Mouse (Mus musculus): ENCODE data around the gene Lclat1. TPM values are rescaled to one million over a fixed set of nuclear protein-coding genes. Genes with fewer than 3 reads are reported as not detected.
"Not testable (repeated sequence)": the region's sequence is repeated elsewhere in the genome, so short reads cannot be mapped to it uniquely, and the experiment has no call there.

The Lclat1 gene
- polyA plus RNA-seq, 1 experiment = not detected

- Histone ChIP-seq H3K4me3 (replicated peaks) (no peak overlapping the region), H3K4me1 (ENCODE audit: control insufficient read depth) (peaks cover 8% of the 10 kb centered on the region), H3K36me3 (ENCODE audit: control insufficient read depth) (no peaks in the 10 kb centered on the region), H3K27me3 (ENCODE audit: control insufficient read depth) (no peaks in the 10 kb centered on the region), H3K9me3 (ENCODE audit: control insufficient read depth, low read length) (no peaks in the 10 kb centered on the region)
- no peak for TF ChIP-seq GATA1 (IDR thresholded peaks at IDR 0.05; ENCODE audit: low read length)
- no peak for TF ChIP-seq TAL1 (IDR thresholded peaks at IDR 0.05; ENCODE audit: low read length)
Measured at GRCm38 (mm10) chr17:73145426-73145825, 37.6 kb downstream of the Lclat1 start.

DNA sequence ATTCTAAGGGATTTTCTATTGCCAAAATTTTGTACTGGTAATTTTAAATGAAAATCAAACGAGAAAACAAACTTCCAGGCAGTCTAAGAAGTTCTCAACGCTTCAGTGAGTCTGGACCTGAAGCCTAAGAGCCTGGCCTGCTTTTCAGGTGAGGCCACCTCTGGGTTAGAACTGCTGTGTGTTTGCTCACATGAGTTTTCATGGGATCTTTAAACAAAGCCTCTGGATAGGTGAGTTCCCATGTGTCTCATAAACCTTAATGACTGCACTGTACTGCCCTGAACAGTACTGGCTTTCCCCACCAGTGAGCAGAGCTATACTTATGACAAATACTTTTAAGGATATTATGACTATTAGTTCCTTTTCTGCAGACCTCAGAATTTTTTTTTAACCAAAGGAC is 40.8 kb downstream of the Lclat1 start:
- TF ChIP-seq GATA1 (IDR thresholded peaks at IDR 0.05; ENCODE audit: low read length) = no peak
- TF ChIP-seq TAL1 (IDR thresholded peaks at IDR 0.05; ENCODE audit: low read length) = no peak
- Histone ChIP-seq H3K9me3 (ENCODE audit: control insufficient read depth, low read length) (no peaks in the 10 kb centered on the region), H3K27me3 (ENCODE audit: control insufficient read depth) (no peaks in the 10 kb centered on the region), H3K36me3 (ENCODE audit: control insufficient read depth) (no peaks in the 10 kb centered on the region), H3K4me3 (replicated peaks) (no peak overlapping the region), H3K4me1 (ENCODE audit: control insufficient read depth) (no peaks in the 10 kb centered on the region)

GRCm38 (mm10) chr17:73152790-73153525 is 45.2 kb downstream of the Lclat1 start:
- not testable (repeated sequence) for H3K36me3 ChIP-seq (ENCODE audit: control insufficient read depth); H3K4me1 ChIP-seq (ENCODE audit: control insufficient read depth); H3K9me3 ChIP-seq (ENCODE audit: control insufficient read depth, low read length); H3K27me3 ChIP-seq (ENCODE audit: control insufficient read depth); H3K4me3 ChIP-seq (replicated peaks)

DNA sequence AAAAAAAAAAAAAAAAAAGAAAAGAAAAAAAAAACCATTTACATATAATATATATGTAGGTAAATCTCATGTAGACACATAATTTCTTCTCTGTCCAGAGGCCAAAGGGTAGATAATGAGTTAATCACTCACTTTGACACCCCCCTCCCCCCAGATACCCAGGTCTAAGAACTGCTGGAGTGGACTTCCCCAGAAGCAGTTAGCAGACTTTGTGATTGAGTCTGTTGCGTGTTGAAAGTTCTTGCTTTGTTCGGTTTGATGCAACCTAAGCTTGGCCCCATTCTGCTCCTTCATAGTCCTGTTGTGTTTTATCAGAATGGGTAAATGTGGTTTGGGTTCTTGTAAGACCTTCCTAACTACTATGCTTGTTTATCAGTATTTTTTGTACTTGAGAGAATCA is 45.9 kb downstream of the Lclat1 start:
- H3K4me1 ChIP-seq (ENCODE audit: control insufficient read depth) = no peaks in the 10 kb centered on the region
- no peaks in the 10 kb centered on the region for H3K9me3 ChIP-seq (ENCODE audit: control insufficient read depth, low read length)
- TF ChIP-seq TAL1 (IDR thresholded peaks at IDR 0.05; ENCODE audit: low read length) (no peak), GATA1 (IDR thresholded peaks at IDR 0.05; ENCODE audit: low read length) (no peak)
- no peak overlapping the region for H3K4me3 ChIP-seq (replicated peaks)
- no peaks in the 10 kb centered on the region for H3K27me3 ChIP-seq (ENCODE audit: control insufficient read depth)
- H3K36me3 ChIP-seq (ENCODE audit: control insufficient read depth) = no peaks in the 10 kb centered on the region

GRCm38 (mm10) chr17:73156606-73157005 is 48.8 kb downstream of the Lclat1 start:
- Histone ChIP-seq H3K27me3 (ENCODE audit: control insufficient read depth) (no peaks in the 10 kb centered on the region), H3K4me3 (replicated peaks) (no peak overlapping the region), H3K4me1 (ENCODE audit: control insufficient read depth) (no peaks in the 10 kb centered on the region), H3K36me3 (ENCODE audit: control insufficient read depth) (no peaks in the 10 kb centered on the region), H3K9me3 (ENCODE audit: control insufficient read depth, low read length) (no peaks in the 10 kb centered on the region)
- TF ChIP-seq TAL1 (IDR thresholded peaks at IDR 0.05; ENCODE audit: low read length) (no peak), GATA1 (IDR thresholded peaks at IDR 0.05; ENCODE audit: low read length) (no peak)

GRCm38 (mm10) chr17:73161795-73162194 is 54.0 kb downstream of the Lclat1 start:
- H3K4me1 ChIP-seq (ENCODE audit: control insufficient read depth) = peaks cover 8% of the 10 kb centered on the region
- TF ChIP-seq TAL1 (IDR thresholded peaks at IDR 0.05; ENCODE audit: low read length) = no peak
- TF ChIP-seq GATA1 (IDR thresholded peaks at IDR 0.05; ENCODE audit: low read length) = no peak
- no peaks in the 10 kb centered on the region for H3K27me3 ChIP-seq (ENCODE audit: control insufficient read depth)
- no peak overlapping the region for H3K4me3 ChIP-seq (replicated peaks)
- H3K36me3 ChIP-seq (ENCODE audit: control insufficient read depth) = no peaks in the 10 kb centered on the region
- no peaks in the 10 kb centered on the region for H3K9me3 ChIP-seq (ENCODE audit: control insufficient read depth, low read length)

DNA sequence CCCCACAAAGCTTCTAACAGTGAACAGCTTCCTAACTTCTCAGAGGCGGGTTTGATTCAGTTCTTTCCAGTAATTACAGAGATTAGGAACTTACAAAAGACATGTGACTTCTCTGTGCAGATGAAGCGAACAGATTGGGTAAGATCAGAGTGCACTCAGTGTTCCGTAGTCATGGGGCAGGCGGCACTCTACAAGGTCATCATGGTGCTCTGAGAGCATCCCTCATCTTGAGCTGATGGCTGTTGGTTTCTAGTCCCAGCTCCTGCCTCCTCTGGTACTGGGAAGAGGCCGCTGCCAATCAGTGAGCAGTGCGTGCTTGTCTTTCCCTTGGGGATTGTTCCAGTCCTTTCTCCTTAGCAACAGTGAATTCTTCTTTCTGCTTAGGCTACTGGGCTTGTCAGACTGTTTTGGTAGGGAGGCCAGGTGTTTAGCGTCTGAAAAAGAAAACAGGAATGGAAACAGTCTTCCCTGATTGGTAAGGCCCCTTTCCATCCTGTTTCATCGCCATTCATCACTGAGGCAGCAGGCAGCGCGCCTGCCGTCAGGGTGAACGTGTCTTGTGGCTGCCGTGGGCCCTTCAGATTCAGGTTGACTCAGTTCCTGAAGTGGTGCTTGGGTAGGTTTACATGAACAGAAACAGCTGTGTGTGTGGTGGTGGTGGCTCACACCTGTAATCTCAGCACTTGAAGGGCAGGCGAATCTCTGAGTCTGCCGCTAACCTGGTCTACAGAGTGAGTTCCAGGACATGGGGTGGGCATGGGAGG is 54.8 kb downstream of the Lclat1 start:
- peaks cover 8% of the 10 kb centered on the region for H3K4me1 ChIP-seq (ENCODE audit: control insufficient read depth)
- no peaks in the 10 kb centered on the region for H3K27me3 ChIP-seq (ENCODE audit: control insufficient read depth)
- no peak for TF ChIP-seq GATA1 (IDR thresholded peaks at IDR 0.05; ENCODE audit: low read length)
- TF ChIP-seq TAL1 (IDR thresholded peaks at IDR 0.05; ENCODE audit: low read length) = no peak
- no peaks in the 10 kb centered on the region for H3K36me3 ChIP-seq (ENCODE audit: control insufficient read depth)
- no peak overlapping the region for H3K4me3 ChIP-seq (replicated peaks)
- no peaks in the 10 kb centered on the region for H3K9me3 ChIP-seq (ENCODE audit: control insufficient read depth, low read length)

GRCm38 (mm10) chr17:73163597-73163996 is 55.8 kb downstream of the Lclat1 start:
- peaks cover 8% of the 10 kb centered on the region for H3K4me1 ChIP-seq (ENCODE audit: control insufficient read depth)
- no peaks in the 10 kb centered on the region for H3K36me3 ChIP-seq (ENCODE audit: control insufficient read depth)
- H3K9me3 ChIP-seq (ENCODE audit: control insufficient read depth, low read length) = no peaks in the 10 kb centered on the region
- no peak for TF ChIP-seq TAL1 (IDR thresholded peaks at IDR 0.05; ENCODE audit: low read length)
- TF ChIP-seq GATA1 (IDR thresholded peaks at IDR 0.05; ENCODE audit: low read length) = no peak
- H3K27me3 ChIP-seq (ENCODE audit: control insufficient read depth) = no peaks in the 10 kb centered on the region
- H3K4me3 ChIP-seq (replicated peaks) = no peak overlapping the region

DNA sequence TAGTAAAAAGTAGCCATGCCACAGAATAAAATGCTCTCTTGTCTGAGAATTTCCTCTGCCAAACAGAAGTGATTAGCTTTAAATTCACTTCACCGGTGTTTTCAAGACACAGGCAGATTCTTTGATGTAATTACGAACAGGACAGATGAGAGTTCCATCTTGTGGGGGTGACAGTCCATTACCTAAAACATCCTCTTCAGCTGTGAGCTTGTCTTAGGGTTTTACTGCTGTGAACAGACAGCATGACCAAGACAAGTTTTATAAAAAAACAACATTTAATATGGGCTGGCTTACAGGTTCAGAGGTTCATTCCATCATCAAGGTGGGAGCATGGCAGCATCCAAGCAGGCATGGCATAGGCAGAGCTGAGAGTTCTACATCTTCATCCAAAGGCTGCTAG is 56.3 kb downstream of the Lclat1 start:
- Histone ChIP-seq H3K27me3 (ENCODE audit: control insufficient read depth) (no peaks in the 10 kb centered on the region), H3K4me3 (replicated peaks) (no peak overlapping the region), H3K4me1 (ENCODE audit: control insufficient read depth) (peaks cover 8% of the 10 kb centered on the region), H3K36me3 (ENCODE audit: control insufficient read depth) (no peaks in the 10 kb centered on the region), H3K9me3 (ENCODE audit: control insufficient read depth, low read length) (no peaks in the 10 kb centered on the region)
- no peak for TF ChIP-seq TAL1 (IDR thresholded peaks at IDR 0.05; ENCODE audit: low read length)
- no peak for TF ChIP-seq GATA1 (IDR thresholded peaks at IDR 0.05; ENCODE audit: low read length)
